Mouse (Mus musculus): ENCODE data around the gene Il9. TPM values are rescaled to one million over a fixed set of nuclear protein-coding genes. Genes with fewer than 3 reads are reported as not detected.

Il9 gene
- polyA plus RNA-seq (2012; rRNA removed) = not detected in 2 replicates

GRCm38 (mm10) chr13:56482146-56482545, at the start of gene Il9:
Il9 (minus strand) TSS chr13:56482246.

DNA sequence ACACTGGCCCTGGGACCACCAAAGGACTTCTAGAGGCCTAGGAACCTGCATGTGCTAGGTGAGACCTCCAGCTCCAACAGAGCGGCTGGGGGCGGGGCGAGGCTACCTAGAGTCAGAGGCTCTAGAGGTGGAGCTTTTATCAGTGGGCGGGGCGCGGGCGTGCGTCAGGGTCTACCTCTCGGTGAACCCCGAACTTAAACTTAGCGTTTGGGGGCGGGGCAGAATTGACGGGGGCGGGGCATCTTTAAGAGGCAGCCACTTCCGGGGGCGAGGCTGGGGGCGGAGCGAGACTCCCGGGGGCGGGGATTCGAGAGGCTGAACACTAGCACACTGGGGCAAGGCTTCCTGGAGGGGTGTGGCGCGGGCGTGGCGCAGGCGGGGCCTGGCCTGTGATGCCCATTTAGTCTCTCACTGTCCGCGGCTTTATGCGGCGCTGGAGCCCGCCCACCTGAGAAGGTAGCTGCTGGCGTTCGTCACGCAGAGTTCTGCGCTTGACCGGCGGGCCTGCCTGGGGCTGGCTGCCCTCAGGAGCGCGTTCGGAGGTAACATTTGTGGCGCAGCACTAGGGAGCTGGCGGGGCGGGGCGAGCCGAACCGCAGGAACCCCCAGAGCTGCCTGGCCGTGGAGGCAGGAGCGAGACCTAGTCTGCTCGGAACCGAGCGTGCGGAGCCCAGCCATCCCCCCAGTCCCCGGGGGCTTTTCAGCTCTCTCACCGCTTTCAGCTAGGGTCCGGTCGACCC, 40.2 kb upstream of the Il9 start, which contains the start of gene Fbxl21:
Fbxl21 (plus strand) TSS at position 392 of the 740 bp plus-strand sequence.

GRCm38 (mm10) chr13:56438211-56439075, 43.6 kb downstream of the Il9 start, which contains the start of gene Slc25a48:
Slc25a48 (plus strand) TSS chr13:56438355.

Other genes with a start within 250 kb of the Il9 start
- gene Neurog1, start 230.1 kb downstream of the Il9 start, polyA plus RNA-seq (2012; rRNA removed) = not detected in 2 replicates
- 0.03 and 0.16 TPM in 2 replicates for gene Cxcl14, start 185.7 kb downstream of the Il9 start, polyA plus RNA-seq (2012; rRNA removed)
- not detected in 2 replicates for gene Gm3045, start 55.7 kb downstream of the Il9 start, polyA plus RNA-seq (2012; rRNA removed)
- gene Slc25a48, start 43.9 kb downstream of the Il9 start, polyA plus RNA-seq (2012; rRNA removed) = 0.70 and 0.75 TPM in 2 replicates
- 0.27 and 0.35 TPM in 2 replicates for gene Fbxl21, start 40.2 kb upstream of the Il9 start, polyA plus RNA-seq (2012; rRNA removed)
- 31.6 and 35.5 TPM in 2 replicates for gene Lect2, start 66.3 kb upstream of the Il9 start, polyA plus RNA-seq (2012; rRNA removed)
- 6.0 and 6.2 TPM in 2 replicates for gene Tgfbi, start 127.3 kb upstream of the Il9 start, polyA plus RNA-seq (2012; rRNA removed)
- 5.2 and 5.7 TPM in 2 replicates for gene Smad5, start 220.8 kb upstream of the Il9 start, polyA plus RNA-seq (2012; rRNA removed)

Measured in liver, embryonic 14 days (tissue).